Mouse (Mus musculus): Measurements from ENCODE around the gene Sspo. TPM values are rescaled to one million over a fixed set of nuclear protein-coding genes. Genes with fewer than 3 reads are reported as not detected.

Gene Sspo
- polyA plus RNA-seq (2011; ENCODE audit: insufficient read length, low read depth, missing spikeins): 0.08 and 0.21 TPM in 2 replicates

DNA sequence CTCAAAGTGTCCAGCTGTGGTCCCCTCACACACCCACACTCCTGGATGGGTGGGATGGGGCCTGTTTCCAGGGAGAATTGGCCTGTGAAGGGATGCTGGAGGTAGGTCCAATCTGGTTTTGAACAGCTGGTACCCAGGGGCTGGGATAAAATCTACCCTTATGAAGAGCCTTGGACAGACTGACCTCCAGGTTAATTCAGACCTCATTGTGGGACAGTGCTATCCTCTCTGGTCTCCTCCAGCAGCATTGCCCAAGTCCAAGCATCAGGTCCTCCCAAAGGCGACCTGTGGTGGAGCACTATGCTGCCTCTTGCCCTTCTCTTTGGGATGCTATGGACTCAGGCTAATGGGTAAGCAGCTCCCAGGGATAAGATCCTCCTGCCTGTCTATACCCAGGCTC lies at the start of gene Sspo:
Gene Sspo, plus strand, starts transcription at position 301 of the 400 bp plus-strand sequence.
- H3K4me1 ChIP-seq (ENCODE audit: control insufficient read depth, insufficient read depth, low read length): no peaks in the 10 kb centered on the region
- H3K4me3 ChIP-seq (ENCODE audit: insufficient read depth, low read length): no peak within 1 kb of the TSS
- no peak for TF ChIP-seq POLR2A (IDR thresholded peaks at IDR 0.05; ENCODE audit: low read depth, low read length)
- no peak for TF ChIP-seq CTCF (IDR thresholded peaks at IDR 0.05; ENCODE audit: borderline replicate concordance, insufficient read depth, low read length)
- H3K27ac ChIP-seq (ENCODE audit: insufficient read depth, low read length): no peak within 1 kb of the TSS

DNA sequence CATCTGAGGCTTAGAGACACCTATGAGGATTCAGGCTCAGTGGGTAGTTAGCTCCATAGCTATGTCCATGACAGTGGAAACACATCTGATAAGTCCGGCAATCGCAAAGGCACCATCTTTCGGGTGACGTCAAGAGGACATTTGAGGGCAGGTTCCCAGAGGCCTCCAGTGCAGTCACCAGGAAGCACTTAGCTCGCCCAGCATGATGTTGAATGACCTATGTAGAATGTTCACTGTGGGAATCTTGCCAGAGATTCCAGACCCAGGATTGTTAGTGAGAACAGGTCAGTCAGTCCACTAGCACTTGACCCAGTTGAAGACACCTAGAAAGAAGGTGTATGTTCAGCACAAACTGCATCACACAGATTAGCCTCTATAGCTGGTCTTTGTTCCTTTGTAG lies 48.1 kb upstream of the Sspo start:
- H3K4me1 ChIP-seq (ENCODE audit: control insufficient read depth, insufficient read depth, low read length): no peaks in the 10 kb centered on the region
- H3K27ac ChIP-seq (ENCODE audit: insufficient read depth, low read length): no peak overlapping the region
- H3K4me3 ChIP-seq (ENCODE audit: insufficient read depth, low read length): no peak overlapping the region
- TF ChIP-seq POLR2A (IDR thresholded peaks at IDR 0.05; ENCODE audit: low read depth, low read length) (no peak), CTCF (IDR thresholded peaks at IDR 0.05; ENCODE audit: borderline replicate concordance, insufficient read depth, low read length) (no peak)

DNA sequence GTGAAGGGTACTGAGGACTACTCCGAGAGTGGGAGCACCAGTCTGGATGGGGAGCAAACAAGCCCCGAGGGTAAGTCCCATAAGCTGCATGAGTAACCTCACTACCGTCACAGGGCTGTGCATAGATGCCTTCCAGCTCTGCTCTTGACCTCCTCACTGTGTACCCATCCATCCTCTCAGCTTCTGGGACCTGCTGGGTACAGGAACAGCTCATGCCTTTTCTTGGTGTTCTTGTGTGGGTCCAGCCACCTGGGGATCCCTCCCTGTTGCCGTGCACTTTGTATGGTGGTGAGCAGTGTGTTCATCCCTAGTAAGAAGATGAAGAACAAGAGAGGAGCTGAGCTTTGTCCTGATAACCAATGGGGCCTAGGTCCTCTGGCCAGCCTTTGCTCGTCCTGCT lies 44.0 kb upstream of the Sspo start:
- Histone ChIP-seq H3K27ac (ENCODE audit: insufficient read depth, low read length) (no peak overlapping the region), H3K4me1 (ENCODE audit: control insufficient read depth, insufficient read depth, low read length) (no peaks in the 10 kb centered on the region), H3K4me3 (ENCODE audit: insufficient read depth, low read length) (no peak overlapping the region)
- TF ChIP-seq POLR2A (IDR thresholded peaks at IDR 0.05; ENCODE audit: low read depth, low read length) (no peak), CTCF (IDR thresholded peaks at IDR 0.05; ENCODE audit: borderline replicate concordance, insufficient read depth, low read length) (no peak)

DNA sequence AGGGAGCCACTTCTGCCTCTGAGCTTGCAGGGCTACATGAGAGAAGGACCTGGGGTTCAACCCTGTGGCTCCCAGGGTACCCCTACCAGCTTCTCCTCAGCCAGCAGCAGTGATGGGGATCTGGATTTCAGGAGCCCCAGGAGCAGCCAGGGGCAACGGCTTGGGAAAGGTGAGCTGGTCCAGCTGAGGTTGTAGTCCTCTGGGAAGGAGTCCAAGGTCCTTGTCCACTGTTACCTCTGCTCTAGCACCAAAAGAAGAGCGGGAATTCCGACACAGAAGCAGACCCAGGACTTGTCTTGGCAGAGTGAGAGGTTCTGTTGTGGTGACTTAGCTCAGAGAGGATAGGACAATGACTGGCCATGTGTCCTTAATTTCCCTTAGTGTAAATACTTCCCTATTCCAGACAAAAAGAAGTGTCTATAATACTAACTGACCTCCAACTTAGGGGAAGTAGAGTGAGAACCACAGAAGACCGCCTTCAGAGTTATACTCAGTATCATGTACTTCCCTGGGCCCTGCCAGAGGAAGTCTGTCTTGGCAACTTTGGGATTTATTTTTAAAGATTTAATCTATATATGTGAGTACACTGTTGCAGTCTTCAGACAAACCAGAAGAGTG lies 38.2 kb upstream of the Sspo start:
- H3K4me1 ChIP-seq (ENCODE audit: control insufficient read depth, insufficient read depth, low read length): no peaks in the 10 kb centered on the region

DNA sequence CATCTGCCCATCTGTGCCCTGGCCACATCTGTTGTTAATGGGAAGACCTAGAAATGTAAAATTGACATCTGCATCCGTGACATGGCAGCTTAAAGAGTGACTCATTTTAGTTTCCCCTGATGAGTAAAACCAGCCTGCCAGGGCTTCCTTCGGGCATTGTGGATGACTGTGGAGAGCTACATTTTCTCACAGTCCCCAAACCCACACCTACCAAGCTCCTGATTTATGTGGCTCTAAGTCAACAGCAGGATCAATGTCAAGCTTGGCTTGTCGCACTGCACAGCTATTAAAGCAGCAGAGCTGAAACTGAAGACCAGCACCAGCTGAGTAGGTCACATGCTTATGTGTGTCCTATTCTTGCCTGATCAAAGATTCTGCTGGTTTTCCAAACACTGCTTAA lies 37.5 kb upstream of the Sspo start:
- no peak for TF ChIP-seq POLR2A (IDR thresholded peaks at IDR 0.05; ENCODE audit: low read depth, low read length)
- TF ChIP-seq CTCF (IDR thresholded peaks at IDR 0.05; ENCODE audit: borderline replicate concordance, insufficient read depth, low read length): no peak
- Histone ChIP-seq H3K27ac (ENCODE audit: insufficient read depth, low read length) (no peak overlapping the region), H3K4me3 (ENCODE audit: insufficient read depth, low read length) (no peak overlapping the region), H3K4me1 (ENCODE audit: control insufficient read depth, insufficient read depth, low read length) (no peaks in the 10 kb centered on the region)

More for the DNA sequence above, 38.2 kb upstream of the Sspo start:
- Histone ChIP-seq H3K27ac (ENCODE audit: insufficient read depth, low read length) (no peak overlapping the region), H3K4me3 (ENCODE audit: insufficient read depth, low read length) (no peak overlapping the region)
- TF ChIP-seq CTCF (IDR thresholded peaks at IDR 0.05; ENCODE audit: borderline replicate concordance, insufficient read depth, low read length) (no peak), POLR2A (IDR thresholded peaks at IDR 0.05; ENCODE audit: low read depth, low read length) (no peak)

DNA sequence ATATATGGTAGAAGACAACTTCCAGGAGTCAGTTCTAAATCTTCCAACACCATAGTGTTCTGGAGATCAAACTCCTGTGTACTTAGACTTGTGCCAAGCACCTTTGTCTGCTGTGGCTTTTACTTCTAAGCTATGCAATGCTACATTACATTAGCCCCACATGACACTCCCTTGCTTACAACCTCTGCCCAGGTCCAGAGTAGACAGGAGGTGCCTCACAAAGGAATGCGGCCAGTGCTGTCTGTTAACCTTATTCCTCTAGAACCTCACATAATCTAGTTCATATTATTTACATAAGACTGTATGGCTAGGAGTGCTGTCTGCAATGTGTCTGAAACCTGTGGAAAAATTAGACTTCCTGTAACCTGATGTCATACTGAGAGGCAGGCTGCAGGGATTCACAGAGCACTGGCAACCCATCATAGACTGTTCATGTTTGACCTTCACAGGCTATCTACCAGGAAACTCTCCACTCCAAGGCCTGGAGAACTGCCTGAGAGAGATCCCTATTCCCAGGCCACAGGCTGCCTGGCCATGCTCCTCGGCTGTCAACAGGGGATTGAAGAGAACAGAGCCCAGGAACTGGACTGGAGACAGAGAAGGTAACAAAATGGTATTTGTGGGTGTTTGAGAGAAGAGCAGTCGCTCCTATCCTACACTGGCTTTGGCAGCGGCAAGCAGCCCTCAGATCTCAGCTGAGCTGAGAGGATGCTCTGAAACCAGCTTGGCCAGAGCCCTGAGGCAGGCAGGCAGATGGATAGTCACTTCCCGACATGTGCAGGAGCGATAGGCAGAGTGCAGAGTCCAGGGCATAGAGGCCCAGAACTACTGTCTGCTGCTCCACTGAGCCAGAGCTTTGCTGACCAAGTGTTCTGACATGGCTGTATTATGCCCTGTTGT lies 36.6 kb upstream of the Sspo start:
- Histone ChIP-seq H3K4me1 (ENCODE audit: control insufficient read depth, insufficient read depth, low read length) (no peaks in the 10 kb centered on the region), H3K27ac (ENCODE audit: insufficient read depth, low read length) (no peak overlapping the region), H3K4me3 (ENCODE audit: insufficient read depth, low read length) (no peak overlapping the region)
- TF ChIP-seq POLR2A (IDR thresholded peaks at IDR 0.05; ENCODE audit: low read depth, low read length): no peak
- TF ChIP-seq CTCF (IDR thresholded peaks at IDR 0.05; ENCODE audit: borderline replicate concordance, insufficient read depth, low read length): no peak

DNA sequence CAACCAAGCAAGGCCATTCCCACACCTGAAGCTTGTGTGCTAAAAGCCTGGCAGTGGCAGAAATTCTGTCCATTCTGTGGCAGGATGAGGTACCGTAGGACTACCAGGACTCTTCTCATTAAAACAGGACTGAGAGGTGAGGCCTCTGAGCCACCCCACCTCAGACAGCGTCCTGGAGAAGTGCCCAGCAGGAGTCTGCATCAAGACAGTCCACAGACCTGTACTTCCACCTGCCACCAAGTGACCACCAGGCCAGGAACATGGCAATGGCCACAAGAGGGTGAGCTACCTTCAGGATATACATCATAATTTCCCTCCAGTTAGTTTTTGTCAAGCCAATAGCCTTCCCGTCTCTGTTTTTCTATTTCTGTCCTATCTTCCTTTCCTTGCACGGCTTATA lies 35.9 kb upstream of the Sspo start:
- Histone ChIP-seq H3K4me3 (ENCODE audit: insufficient read depth, low read length) (no peak overlapping the region), H3K27ac (ENCODE audit: insufficient read depth, low read length) (no peak overlapping the region), H3K4me1 (ENCODE audit: control insufficient read depth, insufficient read depth, low read length) (no peaks in the 10 kb centered on the region)
- no peak for TF ChIP-seq CTCF (IDR thresholded peaks at IDR 0.05; ENCODE audit: borderline replicate concordance, insufficient read depth, low read length)
- no peak for TF ChIP-seq POLR2A (IDR thresholded peaks at IDR 0.05; ENCODE audit: low read depth, low read length)

DNA sequence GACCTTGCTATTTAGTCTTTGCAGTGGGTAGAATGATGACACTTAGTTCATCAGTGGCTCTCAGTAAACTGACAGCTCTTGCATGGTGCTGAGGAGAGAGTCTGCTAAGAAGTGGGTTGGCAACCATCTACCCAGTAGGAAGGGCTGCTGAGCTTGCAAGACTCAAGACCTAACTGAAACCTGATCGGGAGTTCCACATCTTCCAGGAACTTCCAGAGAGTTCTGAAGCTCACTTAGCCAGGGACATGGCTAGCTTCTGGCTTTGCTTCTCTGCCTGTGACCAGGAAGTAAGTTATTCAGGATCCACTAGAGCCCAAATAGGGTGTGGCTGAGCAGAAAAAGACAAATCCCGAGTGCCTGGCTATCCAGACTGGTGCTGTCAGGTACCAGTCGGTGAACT lies 35.4 kb upstream of the Sspo start:
- Histone ChIP-seq H3K4me3 (ENCODE audit: insufficient read depth, low read length) (no peak overlapping the region), H3K4me1 (ENCODE audit: control insufficient read depth, insufficient read depth, low read length) (no peaks in the 10 kb centered on the region), H3K27ac (ENCODE audit: insufficient read depth, low read length) (no peak overlapping the region)
- TF ChIP-seq CTCF (IDR thresholded peaks at IDR 0.05; ENCODE audit: borderline replicate concordance, insufficient read depth, low read length) (no peak), POLR2A (IDR thresholded peaks at IDR 0.05; ENCODE audit: low read depth, low read length) (no peak)

DNA sequence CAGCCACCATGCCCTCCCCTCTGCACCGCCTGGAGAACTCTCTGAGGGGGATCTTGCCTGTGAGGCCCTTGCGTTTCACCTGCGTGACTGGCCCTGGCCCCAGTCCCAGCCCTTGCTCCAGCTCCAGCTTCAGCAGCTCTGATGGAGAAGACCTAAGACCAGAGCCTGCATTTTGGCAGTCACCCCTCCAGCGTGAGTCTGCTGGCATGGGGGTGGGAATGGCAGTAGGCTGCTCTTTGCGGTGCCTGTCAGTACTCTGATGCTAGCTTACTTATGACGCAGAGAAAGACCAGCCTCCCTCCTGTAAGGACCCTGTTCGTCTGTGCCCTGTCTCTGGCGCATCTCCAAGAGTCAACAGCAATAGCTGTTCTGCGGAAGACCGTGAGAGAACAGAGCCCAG lies 34.9 kb upstream of the Sspo start:
- H3K4me3 ChIP-seq (ENCODE audit: insufficient read depth, low read length): no peak overlapping the region
- no peaks in the 10 kb centered on the region for H3K4me1 ChIP-seq (ENCODE audit: control insufficient read depth, insufficient read depth, low read length)
- TF ChIP-seq CTCF (IDR thresholded peaks at IDR 0.05; ENCODE audit: borderline replicate concordance, insufficient read depth, low read length) (no peak), POLR2A (IDR thresholded peaks at IDR 0.05; ENCODE audit: low read depth, low read length) (no peak)
- no peak overlapping the region for H3K27ac ChIP-seq (ENCODE audit: insufficient read depth, low read length)

DNA sequence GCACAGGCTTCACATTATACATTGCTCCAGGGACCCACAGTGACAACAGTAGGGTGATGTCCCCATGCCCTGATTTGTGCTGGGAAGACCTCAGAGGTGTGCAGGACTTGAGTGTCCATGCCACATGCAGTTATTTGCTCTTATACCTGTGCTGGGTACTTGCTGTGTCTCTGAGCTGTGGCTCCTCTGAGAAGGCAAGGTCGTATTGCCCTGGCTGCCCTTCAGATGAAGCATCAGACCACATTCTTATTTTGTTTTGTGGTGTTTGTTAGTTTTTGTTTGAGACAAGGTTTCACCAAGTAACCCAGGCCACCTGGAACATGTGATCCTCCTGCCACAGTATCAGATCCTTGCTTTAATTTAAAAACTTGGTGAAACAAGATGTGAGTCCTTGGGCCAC lies 33.1 kb upstream of the Sspo start:
- Histone ChIP-seq H3K27ac (ENCODE audit: insufficient read depth, low read length) (no peak overlapping the region), H3K4me3 (ENCODE audit: insufficient read depth, low read length) (no peak overlapping the region), H3K4me1 (ENCODE audit: control insufficient read depth, insufficient read depth, low read length) (no peaks in the 10 kb centered on the region)
- TF ChIP-seq CTCF (IDR thresholded peaks at IDR 0.05; ENCODE audit: borderline replicate concordance, insufficient read depth, low read length) (no peak), POLR2A (IDR thresholded peaks at IDR 0.05; ENCODE audit: low read depth, low read length) (no peak)

Measured in embryonic fibroblast, embryonic 13.5 days (primary cell).